Mouse (Mus musculus) brain, embryonic 14.5 days (tissue): ENCODE results near the gene Dennd4c. TPM values are rescaled to one million over a fixed set of nuclear protein-coding genes. Genes with fewer than 3 reads are reported as not detected.

Source experiments
- DNase-seq: peaks from one replicate; pipeline ENCODE4 v3.0.0-alpha.2; 2011; ENCODE audit warnings: low read depth
- CTCF ChIP-seq: fragments of 200-500 bp; IDR thresholded peaks from 2 replicates; pipeline ENCODE4 v1.5.1; 2012; ENCODE audit warnings: inconsistent platforms, mild to moderate bottlenecking, moderate library complexity, borderline replicate concordance; ENCODE audit not compliant: insufficient read depth, insufficient read length; ENCODE audit errors: extremely low read depth
- POLR2A ChIP-seq: fragments of 200-500 bp; IDR thresholded peaks from 2 replicates; pipeline ENCODE4 v1.6.1; 2012; ENCODE audit warnings: mild to moderate bottlenecking, inconsistent platforms, borderline replicate concordance; ENCODE audit not compliant: poor library complexity, insufficient read depth, insufficient read length, severe bottlenecking; ENCODE audit errors: extremely low read depth
- polyA plus RNA-seq: library from polyadenylated mRNA; depleted of rRNA; stranded (reverse); fragments of >200 nt; gene quantifications from 2 replicates; pipeline ENCODE4 v1.2.3, GENCODE M21; 2012

The Dennd4c gene
- polyA plus RNA-seq, 1 experiment: 7.0 TPM

- no peak for TF ChIP-seq CTCF
- TF ChIP-seq POLR2A: no peak
- DNase-seq: no peak
These were observed 22.2 kb upstream of the Dennd4c start for GRCm38 (mm10) chr4:86726141-86726540.

GRCm38 (mm10) chr4:86729829-86730228 is 18.5 kb upstream of the Dennd4c start:
- TF ChIP-seq POLR2A (no peak), CTCF (no peak)
- no peak for DNase-seq

GRCm38 (mm10) chr4:86734088-86734841 is 14.1 kb upstream of the Dennd4c start:
- TF ChIP-seq POLR2A (no peak), CTCF (no peak)
- DNase-seq: no peak

- TF ChIP-seq CTCF: no peak
- TF ChIP-seq POLR2A: no peak
- no peak for DNase-seq
These were observed 8.9 kb upstream of the Dennd4c start for GRCm38 (mm10) chr4:86739308-86739993.

- no peak for TF ChIP-seq POLR2A
- TF ChIP-seq CTCF: no peak
- peak; percentile 47 for DNase-seq
These were observed 1.0 kb downstream of the Dennd4c start for GRCm38 (mm10) chr4:86749361-86749841.

GRCm38 (mm10) chr4:86750346-86750945 is 2.1 kb downstream of the Dennd4c start:
- no peak for DNase-seq
- TF ChIP-seq POLR2A (no peak), CTCF (no peak)

- DNase-seq: no peak
- TF ChIP-seq CTCF (no peak), POLR2A (no peak)
These were observed 16.0 kb downstream of the Dennd4c start for GRCm38 (mm10) chr4:86764307-86764706.

- no peak for DNase-seq
- TF ChIP-seq CTCF: no peak
- TF ChIP-seq POLR2A: no peak
These were observed 29.2 kb downstream of the Dennd4c start for GRCm38 (mm10) chr4:86777587-86777986.

- peak; percentile 34 for DNase-seq
- peak; percentile 55; the same call in 1 of the 2 replicates for TF ChIP-seq CTCF
- no peak for TF ChIP-seq POLR2A
These were observed 62.2 kb downstream of the Dennd4c start for GRCm38 (mm10) chr4:86810604-86811003.

- DNase-seq: no peak
- TF ChIP-seq POLR2A (no peak), CTCF (no peak)
These were observed 66.5 kb downstream of the Dennd4c start for GRCm38 (mm10) chr4:86814850-86815249.

GRCm38 (mm10) chr4:86823169-86823568 is 74.8 kb downstream of the Dennd4c start:
- DNase-seq: peak; percentile 50
- TF ChIP-seq CTCF (peak; percentile 61; the same call in 1 of the 2 replicates), POLR2A (no peak)

GRCm38 (mm10) chr4:86825143-86825542 is 76.8 kb downstream of the Dennd4c start:
- DNase-seq: no peak
- no peak for TF ChIP-seq CTCF
- no peak for TF ChIP-seq POLR2A
